Mouse (Mus musculus) cortical plate, adult 2 months (tissue): ENCODE results near the gene Ccdc15.

Experiments used
- CTCF ChIP-seq: fragments of 200-500 bp; IDR thresholded peaks from 2 replicates; pipeline ENCODE4 v1.5.1; 2011; ENCODE audit warnings: mild to moderate bottlenecking, control low read depth, low read length; ENCODE audit not compliant: insufficient read depth; ENCODE audit errors: extremely low read depth
- POLR2A ChIP-seq: fragments of 200-500 bp; IDR thresholded peaks from 2 replicates; pipeline ENCODE4 v1.6.1; 2011; ENCODE audit warnings: mild to moderate bottlenecking, low read length, control low read depth; ENCODE audit not compliant: insufficient read depth; ENCODE audit errors: extremely low read depth

DNA sequence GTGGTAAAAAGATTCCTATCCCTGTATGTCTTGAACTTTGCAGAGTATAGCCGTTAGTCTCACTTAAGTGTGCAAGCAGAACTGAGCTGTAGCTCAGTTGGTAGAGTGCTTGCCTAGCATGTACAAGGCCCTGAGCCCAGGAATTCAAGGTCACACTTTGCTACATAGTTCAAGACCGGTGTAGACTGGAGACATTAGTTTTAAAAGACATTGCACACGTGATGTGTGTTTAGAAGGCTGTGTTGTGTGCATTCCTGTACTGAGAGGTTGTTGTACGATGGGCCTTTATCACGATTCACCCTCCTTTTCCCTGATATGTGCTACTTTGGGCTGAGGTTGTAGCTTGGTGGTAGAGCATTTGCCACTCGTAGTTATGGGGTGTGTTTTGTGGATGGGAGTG is 97.6 kb downstream of the Ccdc15 start:
- TF ChIP-seq POLR2A (no peak), CTCF (no peak)
